16 mouse cellular contexts compared by ENCODE assay signal in the genomic region with DNA sequence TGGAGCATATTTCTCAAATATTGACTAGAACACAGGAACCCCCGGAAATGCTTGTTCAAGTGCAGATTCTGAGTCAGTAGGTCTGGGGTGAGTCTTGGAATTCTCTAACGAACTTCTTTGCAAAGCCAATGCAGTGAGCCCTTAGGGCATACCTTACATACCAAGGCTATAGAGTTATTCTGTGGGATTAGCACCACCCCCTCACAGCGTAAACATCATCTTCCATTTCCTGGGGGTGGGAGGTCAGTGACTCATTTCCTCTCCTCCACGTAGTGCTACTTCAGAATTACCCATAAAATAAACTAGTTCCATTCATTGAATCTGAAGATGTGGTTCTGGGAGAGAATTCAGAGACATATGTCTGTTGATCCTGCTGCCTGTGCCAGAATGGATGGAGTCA.
"Had no signal": no experiment of that assay in that cellular context is flagged by ENCODE, and none has a peak within 500 bp of the region (broad histone marks: within the 10 kb centered on the region; RNA-seq: fewer than 3 reads in every experiment).

No protein-coding gene starts in this region.

- ATAC-seq: liver, postnatal 0 days; midbrain, embryonic 16.5 days had no signal

- H3K27me3 ChIP-seq: limb, embryonic 12.5 days; liver, embryonic 13.5 days; lung, embryonic 15.5 days; midbrain, embryonic 12.5 days; stomach, embryonic 15.5 days had no signal

- H3K27ac ChIP-seq: limb, embryonic 12.5 days; liver, embryonic 13.5 days; lung, embryonic 15.5 days; macrophage; midbrain, embryonic 12.5 days; stomach, embryonic 15.5 days had no signal

- H3K9me3 ChIP-seq: lung, embryonic 15.5 days; midbrain, embryonic 12.5 days; stomach, embryonic 15.5 days had no signal

- H3K4me2 ChIP-seq: limb, embryonic 12.5 days; liver, embryonic 13.5 days; lung, embryonic 15.5 days; midbrain, embryonic 12.5 days; stomach, embryonic 15.5 days had no signal

- DNase-seq: kidney, adult 18-20 months; kidney, postnatal 36 days; layer of hippocampus, adult 9-11 months; layer of hippocampus, postnatal 36 days; liver; liver, embryonic 13.5 days; liver, postnatal 0 days; lung, postnatal 14 days; right cerebral cortex, postnatal 4 days; thymus, postnatal 36 days had no signal

- H3K36me3 ChIP-seq: limb, embryonic 12.5 days; liver, embryonic 13.5 days; lung, embryonic 15.5 days; midbrain, embryonic 12.5 days; stomach, embryonic 15.5 days had no signal

- H3K4me3 ChIP-seq: limb, embryonic 12.5 days; liver, embryonic 13.5 days; lung, embryonic 15.5 days; midbrain, embryonic 12.5 days; stomach, embryonic 15.5 days had no signal

- H3K9ac ChIP-seq: limb, embryonic 12.5 days; liver, embryonic 13.5 days; liver, postnatal 0 days; lung, embryonic 15.5 days; midbrain, embryonic 12.5 days; stomach, embryonic 15.5 days had no signal

- H3K4me1 ChIP-seq: limb, embryonic 12.5 days; liver, embryonic 13.5 days; lung, embryonic 15.5 days; midbrain, embryonic 12.5 days; stomach, embryonic 15.5 days had no signal
